Mouse (Mus musculus) small intestine, adult 2 months (tissue): ENCODE data around the gene Dok1. TPM values are rescaled to one million over a fixed set of nuclear protein-coding genes. Genes with fewer than 3 reads are reported as not detected.

Experiments
- H3K27ac ChIP-seq: fragments of 200-500 bp; 2 replicates; pipeline ENCODE4 v1.5.1; 2012; ENCODE audit warnings: low read depth, low read length, control low read depth, inconsistent platforms; ENCODE audit not compliant: insufficient read depth
- H3K27me3 ChIP-seq: fragments of 200-500 bp; 2 replicates; pipeline ENCODE4 v1.6.1; 2012; ENCODE audit warnings: mild to moderate bottlenecking, moderate library complexity, low read length, inconsistent platforms; ENCODE audit not compliant: control insufficient read depth, insufficient read depth
- H3K36me3 ChIP-seq: fragments of 200-500 bp; 2 replicates; pipeline ENCODE4 v1.6.1; 2012; ENCODE audit warnings: mild to moderate bottlenecking, low read length, control low read depth, inconsistent platforms; ENCODE audit not compliant: control insufficient read depth, insufficient read depth
- H3K4me1 ChIP-seq: fragments of 200-500 bp; 2 replicates; pipeline ENCODE4 v1.6.1; 2012; ENCODE audit warnings: low read length, inconsistent platforms, mixed read lengths; ENCODE audit not compliant: control insufficient read depth, insufficient read depth, insufficient read length
- H3K4me3 ChIP-seq: fragments of 200-500 bp; 2 replicates; pipeline ENCODE4 v1.5.1; 2012; ENCODE audit warnings: low read depth, mild to moderate bottlenecking, control low read depth, inconsistent platforms, low read length, moderate library complexity
- CTCF ChIP-seq: fragments of 200-500 bp; IDR thresholded peaks from 2 replicates; pipeline ENCODE4 v1.5.1; 2012; ENCODE audit warnings: low read depth, mild to moderate bottlenecking, control low read depth, inconsistent platforms, low read length, moderate library complexity, mixed read lengths; ENCODE audit not compliant: insufficient replicate concordance, insufficient read length; ENCODE audit errors: extremely low read depth
- POLR2A ChIP-seq: fragments of 200-500 bp; IDR thresholded peaks from 2 replicates; pipeline ENCODE4 v1.6.1; 2012; ENCODE audit warnings: low read depth, mild to moderate bottlenecking, control low read depth, inconsistent platforms, low read length, moderate library complexity
- WGBS: fragments of 180-500 bp; shearing (Covaris S2); methylation state at CpG from one replicate; pipeline ENCODE4 v1.1.7; 2018; 5-methylcytosine and 5-hydroxymethylcytosine counted together
- polyA plus RNA-seq: library from polyadenylated mRNA; depleted of rRNA; stranded (reverse); fragments of >200 nt; gene quantifications from 2 replicates; pipeline ENCODE4 v1.2.3, GENCODE M21; 2012

Dok1 gene
- polyA plus RNA-seq, 1 experiment = 6.1 TPM

- 72% methylated on average over 6 of the region's 6 CpGs for WGBS
- no peak for TF ChIP-seq CTCF
- no peak for TF ChIP-seq POLR2A
- Histone ChIP-seq H3K4me3 (no peak overlapping the region), H3K27ac (no peak overlapping the region), H3K4me1 (no peaks in the 10 kb centered on the region), H3K27me3 (no peaks in the 10 kb centered on the region), H3K36me3 (no peaks in the 10 kb centered on the region)
Observed at GRCm38 (mm10) chr6:83006114-83006513, 27.2 kb downstream of the Dok1 start.

GRCm38 (mm10) chr6:83005444-83006011 is 27.7 kb downstream of the Dok1 start:
- Histone ChIP-seq H3K4me1 (no peaks in the 10 kb centered on the region), H3K4me3 (no peak overlapping the region), H3K27ac (peak overlapping the region; percentile 28), H3K36me3 (no peaks in the 10 kb centered on the region), H3K27me3 (no peaks in the 10 kb centered on the region)
- TF ChIP-seq CTCF = no peak
- no peak for TF ChIP-seq POLR2A
- 81% methylated on average over 10 of the region's 10 CpGs for WGBS

- 67% methylated on average over 7 of the region's 7 CpGs for WGBS
- TF ChIP-seq CTCF = no peak
- TF ChIP-seq POLR2A = no peak
- Histone ChIP-seq H3K4me1 (no peaks in the 10 kb centered on the region), H3K4me3 (no peak overlapping the region), H3K27ac (peak overlapping the region; percentile 37), H3K27me3 (no peaks in the 10 kb centered on the region), H3K36me3 (no peaks in the 10 kb centered on the region)
Observed at GRCm38 (mm10) chr6:83004872-83005271, 28.4 kb downstream of the Dok1 start.

- Histone ChIP-seq H3K4me1 (no peaks in the 10 kb centered on the region), H3K36me3 (no peaks in the 10 kb centered on the region), H3K27me3 (no peaks in the 10 kb centered on the region), H3K4me3 (no peak overlapping the region), H3K27ac (peak overlapping the region; percentile 37; the same call in 1 of the 2 replicates)
- no peak for TF ChIP-seq CTCF
- no peak for TF ChIP-seq POLR2A
- WGBS = 82% methylated on average over 2 of the region's 2 CpGs
Observed at GRCm38 (mm10) chr6:83004309-83004708, 29.0 kb downstream of the Dok1 start.

- H3K36me3 ChIP-seq = no peaks in the 10 kb centered on the region
- no peaks in the 10 kb centered on the region for H3K4me1 ChIP-seq
- H3K4me3 ChIP-seq = no peak overlapping the region
- WGBS = 82% methylated on average over 5 of the region's 5 CpGs
- H3K27ac ChIP-seq = no peak overlapping the region
- TF ChIP-seq POLR2A = no peak
- no peak for TF ChIP-seq CTCF
- H3K27me3 ChIP-seq = no peaks in the 10 kb centered on the region
Observed at GRCm38 (mm10) chr6:83003850-83004249, 29.4 kb downstream of the Dok1 start.

GRCm38 (mm10) chr6:83003082-83003481 is 30.2 kb downstream of the Dok1 start:
- Histone ChIP-seq H3K27ac (no peak overlapping the region), H3K27me3 (no peaks in the 10 kb centered on the region), H3K36me3 (no peaks in the 10 kb centered on the region), H3K4me3 (no peak overlapping the region), H3K4me1 (no peaks in the 10 kb centered on the region)
- TF ChIP-seq POLR2A = no peak
- TF ChIP-seq CTCF = no peak
- WGBS = 87% methylated on average over 1 of the region's 1 CpGs

GRCm38 (mm10) chr6:82999986-83000385 is 33.3 kb downstream of the Dok1 start:
- Histone ChIP-seq H3K36me3 (no peaks in the 10 kb centered on the region), H3K27me3 (no peaks in the 10 kb centered on the region), H3K27ac (no peak overlapping the region), H3K4me1 (peaks cover 4% of the 10 kb centered on the region; the same call in 1 of the 2 replicates), H3K4me3 (no peak overlapping the region)
- 68% methylated on average over 8 of the region's 8 CpGs for WGBS
- TF ChIP-seq CTCF = no peak

- H3K4me3 ChIP-seq = no peak overlapping the region
- peak; percentile 10; the same call in 1 of the 2 replicates for TF ChIP-seq CTCF
- no peak for TF ChIP-seq POLR2A
- H3K27me3 ChIP-seq = no peaks in the 10 kb centered on the region
- 77% methylated on average over 4 of the region's 4 CpGs for WGBS
- H3K27ac ChIP-seq = no peak overlapping the region
- peaks cover 4% of the 10 kb centered on the region; the same call in 1 of the 2 replicates for H3K4me1 ChIP-seq
- H3K36me3 ChIP-seq = no peaks in the 10 kb centered on the region
Observed at GRCm38 (mm10) chr6:82998326-82998725, 34.9 kb downstream of the Dok1 start.
